Mouse (Mus musculus) forelimb bud, embryonic 11.5 days (tissue): ENCODE measurements at regions not wholly inside any gene's neighbourhood (a gene's known extent, or its start where the extent isn't known, plus 50 kb on each side); places are given as distances from the start of the nearest gene placed in this dataset.

Experiments
- DNase-seq: peaks from one replicate; pipeline ENCODE4 v3.0.0-alpha.2; 2012; ENCODE audit warnings: low read depth, low spot score

DNA sequence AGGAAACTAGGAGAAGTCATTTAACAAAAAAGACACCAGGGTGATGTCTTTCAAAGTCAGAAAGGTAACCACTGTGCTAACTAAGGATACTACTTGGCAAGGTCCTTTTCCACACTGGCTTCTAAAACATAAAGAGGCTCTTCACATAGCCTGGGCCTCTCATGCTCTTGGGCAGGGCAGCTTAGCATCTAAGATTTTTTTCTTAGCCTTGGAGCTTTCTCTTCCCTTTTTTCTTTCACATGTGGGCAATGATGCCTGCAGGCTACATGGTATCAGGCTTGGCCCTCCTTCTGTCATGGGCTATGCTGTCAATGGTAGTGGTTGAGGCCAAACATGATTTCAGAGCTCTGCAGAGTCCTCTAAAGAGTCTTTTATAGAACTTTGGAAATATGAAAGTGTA is 60.6 kb downstream of the Serpinb6d start:
- no peak for DNase-seq

DNA sequence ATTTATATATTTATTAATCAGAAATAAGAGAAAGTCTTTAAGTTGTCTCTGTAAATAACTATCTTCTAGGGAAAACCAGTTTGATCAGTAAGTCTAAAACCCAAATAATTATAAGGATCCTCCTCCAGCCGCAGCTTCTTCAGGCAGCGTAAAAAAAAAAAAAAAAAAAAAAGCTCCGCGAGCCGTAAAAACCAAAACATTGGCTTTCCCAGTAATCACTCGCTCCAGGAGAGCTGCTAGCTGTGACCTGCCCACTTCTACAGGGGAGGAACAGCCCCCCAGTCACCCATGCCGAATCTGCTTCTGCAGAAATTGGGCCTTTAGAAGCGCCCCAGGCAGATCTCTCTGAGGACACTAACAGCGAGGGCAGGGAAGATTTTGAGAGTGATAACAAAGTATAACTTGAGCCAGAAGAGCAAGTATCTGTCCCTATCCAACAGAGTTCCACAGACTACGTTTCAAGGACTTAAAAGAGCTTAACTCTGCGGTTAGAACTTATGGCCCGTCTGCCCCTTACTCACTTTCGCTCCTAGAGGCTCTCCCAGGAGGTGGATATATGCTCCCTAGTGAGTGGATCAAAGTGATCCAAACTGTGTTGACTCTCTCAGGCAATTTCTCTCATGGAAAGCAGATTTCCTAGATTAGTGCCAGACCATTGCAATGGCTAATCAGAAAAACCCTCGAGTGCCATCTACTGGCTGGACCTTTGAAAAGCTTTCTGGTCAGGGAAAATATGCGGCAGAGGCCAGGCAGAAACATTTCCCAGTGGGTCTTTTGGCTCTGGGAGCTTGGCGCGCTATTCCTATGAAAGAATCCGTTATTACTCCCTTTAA is 80.7 kb downstream of the Serpinb6e start:
- DNase-seq, result peak; percentile 79

DNA sequence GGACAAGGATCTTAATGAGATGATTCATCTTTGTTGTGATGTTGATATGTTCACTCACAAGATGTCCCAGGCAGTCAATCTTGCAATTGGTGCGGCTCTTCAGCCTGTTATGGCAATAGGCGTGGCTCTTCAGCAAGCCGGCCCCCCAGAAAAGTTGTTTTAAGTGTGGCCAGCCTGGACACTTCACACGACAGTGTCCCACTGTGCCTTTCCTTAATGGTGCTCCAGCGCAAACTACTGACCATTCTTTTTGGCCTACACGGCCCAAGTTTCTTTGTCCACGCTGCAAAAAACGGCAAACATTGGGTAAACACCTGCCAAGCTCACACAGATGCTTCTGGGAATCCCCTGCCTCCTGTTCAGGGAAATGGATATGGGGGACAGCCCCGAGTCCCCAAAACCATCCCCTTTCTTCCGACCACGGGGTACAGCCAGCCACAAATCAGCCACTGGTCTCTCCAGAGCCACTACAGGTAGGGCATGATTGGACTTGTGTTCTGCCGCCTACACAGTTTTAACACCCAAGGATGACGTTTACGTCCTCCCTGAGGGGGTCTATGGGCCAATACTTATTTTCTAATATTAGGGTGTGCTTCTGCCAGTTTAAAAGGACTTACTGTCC is 79.8 kb downstream of the Serpinb6e start:
- DNase-seq, result no peak
